Mouse (Mus musculus) G1E (cell line): ENCODE results near the gene Msx3. TPM values are rescaled to one million over a fixed set of nuclear protein-coding genes. Genes with fewer than 3 reads are reported as not detected.

ENCODE experiments used
- ATAC-seq: 2 replicates; pipeline ENCODE4 v1.8.0; 2016; ENCODE audit warnings: mild to moderate bottlenecking; ENCODE audit not compliant: insufficient number of reproducible peaks, poor library complexity, low FRiP score, severe bottlenecking; ENCODE audit errors: extremely low read depth
- DNase-seq: peaks from one replicate; pipeline ENCODE4 v3.0.0; 2012; ENCODE audit warnings: low spot score
- H3K27me3 ChIP-seq: 2 replicates; pipeline ENCODE4 v1.6.1; 2012; ENCODE audit warnings: mild to moderate bottlenecking, low read length, inconsistent platforms; ENCODE audit not compliant: insufficient read depth
- H3K36me3 ChIP-seq: replicated peaks from 2 replicates; pipeline ENCODE3; 2012; ENCODE audit warnings: mild to moderate bottlenecking, inconsistent platforms
- H3K4me1 ChIP-seq: 2 replicates; pipeline ENCODE4 v1.6.1; 2012; ENCODE audit warnings: low read depth, low read length, inconsistent platforms, mixed read lengths; ENCODE audit not compliant: insufficient read depth
- H3K4me3 ChIP-seq: 2 replicates; pipeline ENCODE4 v1.5.1; 2012; ENCODE audit warnings: low read depth, mild to moderate bottlenecking, inconsistent platforms, low read length, moderate library complexity, mixed read lengths
- H3K9me3 ChIP-seq: replicated peaks from 2 replicates; pipeline ENCODE4 v1.6.1; 2012; ENCODE audit warnings: inconsistent platforms
- CTCF ChIP-seq: IDR thresholded peaks from 2 replicates; pipeline ENCODE4 v1.5.1; 2012; ENCODE audit warnings: low read depth, low read length, inconsistent platforms, mixed read lengths
- GATA1 ChIP-seq: IDR thresholded peaks from 2 replicates; pipeline ENCODE4 v1.6.1; 2012; ENCODE audit warnings: borderline replicate concordance, low read length, inconsistent platforms, mixed read lengths
- GATA2 ChIP-seq: IDR thresholded peaks from 2 replicates; pipeline ENCODE4 v1.6.1; 2012; ENCODE audit warnings: low read depth, low read length, inconsistent platforms, borderline replicate concordance
- POLR2AphosphoS5 ChIP-seq: IDR thresholded peaks from 2 replicates; pipeline ENCODE4 v1.6.1; 2012; ENCODE audit warnings: low read depth, low read length, inconsistent platforms; ENCODE audit not compliant: insufficient replicate concordance
- TAL1 ChIP-seq: conservative IDR thresholded peaks from 2 replicates; pipeline ENCODE4 v1.6.1; 2012; ENCODE audit warnings: low read depth, low read length, inconsistent platforms, mixed read lengths
- polyA plus RNA-seq: library from polyadenylated mRNA; stranded (reverse); fragments of >175 nt; gene quantifications from 2 replicates; pipeline ENCODE4 v1.2.3, GENCODE M21; 2012
- total RNA-seq, 2 experiments: library from RNA; stranded (forward) in 1 of 2; stranded (reverse) in 1 of 2; fragments of 200-1000 nt in 1 of 2; fragments of >200 nt in 1 of 2; fragmentation: Nextera tagmentation in 1 of 2; gene quantifications; 2 replicates each; pipeline ENCODE4 v1.2.3; 2014 to 2017

The Msx3 gene
- total and polyA plus RNA-seq, 3 experiments, result 0.11 TPM; not detected in 2

DNA sequence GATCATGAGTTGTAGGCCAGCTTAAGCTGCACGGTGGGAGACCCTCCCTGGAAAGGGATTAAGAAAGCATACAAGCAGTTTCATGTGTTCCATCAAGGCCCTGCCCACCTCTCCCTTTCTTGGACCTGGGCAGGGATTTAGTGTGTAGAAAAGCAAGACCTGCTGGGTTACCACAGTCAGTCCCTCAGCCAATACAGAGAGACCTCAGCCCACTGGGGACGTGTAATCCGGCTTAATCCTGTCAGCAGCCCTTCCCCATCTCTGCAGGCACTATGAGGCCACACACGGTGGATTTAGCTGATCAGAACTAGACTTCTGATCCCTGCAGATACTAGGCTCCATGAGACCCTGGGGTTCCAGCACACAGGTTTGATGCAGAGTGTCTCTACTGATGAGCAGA, 10.7 kb upstream of the Msx3 start:
- Histone ChIP-seq H3K27me3 (peaks cover 56% of the 10 kb centered on the region), H3K9me3 (no peaks in the 10 kb centered on the region), H3K4me3 (no peak overlapping the region), H3K36me3 (no peaks in the 10 kb centered on the region), H3K4me1 (no peaks in the 10 kb centered on the region)
- TF ChIP-seq POLR2AphosphoS5, result no peak
- no peak for TF ChIP-seq GATA1
- TF ChIP-seq GATA2, result no peak
- TF ChIP-seq TAL1, result no peak
- TF ChIP-seq CTCF, result no peak
- DNase-seq, result no peak
- no peak for ATAC-seq

DNA sequence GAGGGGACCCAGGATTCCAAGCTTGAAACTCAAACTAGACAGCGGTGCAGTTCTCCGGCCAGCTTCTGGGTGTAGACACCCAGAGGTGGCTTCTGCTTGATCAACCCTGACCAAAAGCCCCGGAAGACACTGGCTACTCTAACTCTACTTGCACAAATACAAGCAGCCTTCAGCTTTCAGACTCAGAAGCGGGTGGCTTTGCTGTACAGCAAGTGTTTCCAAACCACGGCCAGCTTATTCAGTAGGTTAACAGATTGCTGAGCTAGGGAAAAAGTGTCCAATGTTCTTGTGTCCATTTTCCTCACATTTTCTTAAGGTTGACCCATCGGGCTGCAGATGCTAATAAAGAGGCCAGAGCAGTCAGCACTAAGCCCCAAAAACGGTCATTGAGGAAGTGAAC, 9.6 kb upstream of the Msx3 start:
- H3K27me3 ChIP-seq, result peaks cover 54% of the 10 kb centered on the region
- H3K9me3 ChIP-seq, result no peaks in the 10 kb centered on the region
- H3K36me3 ChIP-seq, result no peaks in the 10 kb centered on the region
- no peaks in the 10 kb centered on the region for H3K4me1 ChIP-seq
- DNase-seq (no peak), ATAC-seq (no peak)
- TF ChIP-seq TAL1, result no peak
- TF ChIP-seq GATA2, result no peak
- no peak for TF ChIP-seq GATA1
- no peak for TF ChIP-seq CTCF
- TF ChIP-seq POLR2AphosphoS5, result no peak
- H3K4me3 ChIP-seq, result no peak overlapping the region

DNA sequence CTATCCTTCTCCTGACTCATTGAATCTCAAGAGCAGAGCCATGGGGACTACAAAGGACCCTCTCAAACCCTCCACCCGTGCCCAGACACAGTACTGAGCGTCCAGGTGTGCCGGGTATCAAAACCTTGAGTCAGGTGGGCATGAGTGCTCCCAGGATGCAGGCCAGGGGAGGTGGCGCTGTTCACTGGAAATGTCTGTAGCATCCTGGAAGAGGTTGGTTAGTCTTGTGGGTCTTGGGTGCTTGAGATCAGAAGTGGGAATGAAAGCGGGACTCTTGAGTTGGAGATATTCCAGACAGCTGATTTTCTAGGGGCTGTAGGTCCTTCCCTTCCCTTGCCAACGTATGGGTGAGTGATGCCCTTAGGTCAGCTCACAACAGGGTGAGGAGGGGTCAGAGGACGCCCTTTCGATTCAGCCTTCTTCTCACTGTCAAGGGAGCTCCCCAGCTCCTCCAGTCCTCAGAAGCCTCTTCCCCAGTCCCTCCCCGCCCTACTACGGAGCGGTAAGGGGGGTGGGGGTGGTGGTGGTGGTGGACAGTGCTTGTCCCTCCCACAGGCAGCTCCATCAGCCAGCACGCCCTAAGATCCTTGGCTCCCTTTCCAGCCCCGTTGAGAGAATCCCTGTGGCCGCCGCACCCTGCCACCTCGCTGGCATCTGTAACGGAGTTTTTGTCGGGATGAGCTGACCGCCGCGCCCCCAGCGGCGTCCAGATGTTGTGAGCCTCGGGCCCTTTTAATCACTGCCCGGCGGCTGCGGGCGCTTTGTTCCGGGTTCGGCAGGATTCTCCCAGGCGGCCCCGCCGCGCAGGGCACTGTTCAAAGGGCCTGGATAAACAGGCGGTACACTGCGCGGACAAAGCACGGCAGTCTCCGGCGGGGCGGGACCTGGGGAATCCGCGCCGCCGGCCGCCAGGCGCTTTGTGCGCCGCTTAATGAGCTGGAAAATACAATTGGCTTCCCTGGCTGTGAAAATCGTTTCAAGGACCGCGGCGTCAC, 8.8 kb upstream of the Msx3 start:
- Histone ChIP-seq H3K4me1 (no peaks in the 10 kb centered on the region), H3K9me3 (no peaks in the 10 kb centered on the region), H3K36me3 (no peaks in the 10 kb centered on the region), H3K27me3 (peaks cover 59% of the 10 kb centered on the region), H3K4me3 (no peak overlapping the region)
- DNase-seq (no peak), ATAC-seq (no peak)
- no peak for TF ChIP-seq POLR2AphosphoS5

DNA sequence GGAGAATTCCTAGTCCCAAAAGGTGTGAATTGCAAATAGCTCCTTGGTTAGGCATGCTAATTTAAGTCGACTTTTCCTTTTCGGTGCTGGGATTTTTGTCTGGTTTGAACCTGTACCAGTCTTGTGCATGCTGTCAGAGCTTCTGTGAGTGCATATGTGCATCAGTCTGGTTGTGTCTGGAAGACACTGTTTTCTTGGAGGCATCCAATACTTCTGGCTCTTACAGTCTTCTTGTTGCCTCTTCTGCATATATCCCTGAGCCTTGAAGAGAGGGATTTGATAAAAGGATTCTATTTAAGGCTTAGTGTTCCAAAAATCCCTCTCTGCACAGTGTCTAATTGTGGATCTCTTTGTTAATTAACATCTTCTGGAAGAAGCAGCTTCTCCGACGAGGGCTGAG, 5.2 kb upstream of the Msx3 start:
- ATAC-seq (no peak), DNase-seq (no peak)
- TF ChIP-seq GATA1 (no peak), POLR2AphosphoS5 (no peak)
- H3K4me3 ChIP-seq, result no peak overlapping the region
- H3K27me3 ChIP-seq, result peaks cover 42% of the 10 kb centered on the region
- no peaks in the 10 kb centered on the region for H3K36me3 ChIP-seq
- H3K9me3 ChIP-seq, result no peaks in the 10 kb centered on the region
- no peaks in the 10 kb centered on the region; the same call in 1 of the 2 replicates for H3K4me1 ChIP-seq

DNA sequence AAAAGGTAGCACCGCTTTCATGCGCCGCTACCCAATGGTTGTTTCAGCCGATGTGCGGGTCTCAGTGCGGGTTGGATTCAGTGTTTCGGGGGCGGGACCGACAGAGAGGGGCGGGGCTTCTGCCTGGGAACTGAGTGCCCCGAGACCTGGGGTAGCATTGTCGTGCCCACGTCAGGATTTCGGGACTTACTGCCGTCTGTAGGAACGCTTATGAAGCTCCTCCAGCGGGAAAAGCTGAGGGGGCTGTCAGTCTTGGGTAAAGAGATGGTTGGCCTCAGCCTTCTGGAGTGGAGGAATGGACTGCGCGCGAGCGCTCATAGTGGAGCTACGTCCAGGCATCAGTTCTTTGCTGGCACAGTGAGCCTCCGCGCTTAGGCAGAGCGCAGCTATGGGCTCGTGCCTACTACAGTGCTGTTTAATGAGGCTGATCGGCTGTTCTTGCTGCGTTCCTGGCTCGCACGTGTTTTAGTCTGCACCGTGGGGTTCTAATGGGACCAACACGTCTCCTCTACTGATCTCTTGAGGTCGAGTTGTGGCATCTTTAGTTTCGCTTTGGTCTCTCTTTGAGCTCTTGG, 313 bp upstream of the Msx3 start:
- DNase-seq (no peak), ATAC-seq (no peak)
- H3K9me3 ChIP-seq, result peaks cover 4% of the 10 kb centered on the region; the same call in 1 of the 2 replicates
- H3K27me3 ChIP-seq, result peaks cover 45% of the 10 kb centered on the region
- no peaks in the 10 kb centered on the region for H3K36me3 ChIP-seq
- TF ChIP-seq GATA1, result no peak
- TF ChIP-seq TAL1, result no peak
- no peak for TF ChIP-seq CTCF
- no peak for TF ChIP-seq POLR2AphosphoS5
- no peak for TF ChIP-seq GATA2
- H3K4me3 ChIP-seq, result no peak overlapping the region; the same call in 1 of the 2 replicates
- no peaks in the 10 kb centered on the region; the same call in 1 of the 2 replicates for H3K4me1 ChIP-seq

DNA sequence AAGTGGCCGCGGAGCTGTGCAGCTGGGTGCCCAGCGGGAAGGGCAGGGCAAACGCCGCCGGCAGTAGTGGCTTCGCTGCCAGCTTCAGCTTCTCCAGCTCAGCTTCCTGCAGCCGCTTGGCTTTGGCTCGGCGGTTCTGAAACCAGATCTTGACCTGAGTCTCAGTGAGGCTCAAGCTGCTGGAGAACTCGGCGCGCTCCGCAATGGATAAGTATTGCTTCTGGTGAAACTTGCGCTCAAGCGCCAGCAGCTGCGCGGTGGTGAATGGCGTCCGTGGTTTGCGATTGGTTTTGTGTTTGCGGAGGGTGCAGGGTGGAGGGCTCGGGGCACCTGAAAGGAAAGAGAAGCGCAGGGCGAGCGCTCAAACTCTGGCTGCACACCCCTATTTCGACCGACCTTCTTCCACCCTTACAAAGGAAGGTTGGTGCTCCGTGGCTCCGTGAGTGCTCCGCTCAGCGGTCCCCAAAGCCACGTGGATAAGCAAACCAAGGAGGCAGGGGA, 1.0 kb downstream of the Msx3 start:
- TF ChIP-seq CTCF (no peak), GATA1 (no peak), GATA2 (no peak), TAL1 (no peak)
- H3K4me3 ChIP-seq, result no peak overlapping the region
- H3K27me3 ChIP-seq, result peaks cover 42% of the 10 kb centered on the region
- ATAC-seq (no peak), DNase-seq (no peak)
- peaks cover under 1% of the 10 kb centered on the region; the same call in 1 of the 2 replicates for H3K4me1 ChIP-seq
- peaks cover 4% of the 10 kb centered on the region; the same call in 1 of the 2 replicates for H3K9me3 ChIP-seq
- H3K36me3 ChIP-seq, result no peaks in the 10 kb centered on the region

DNA sequence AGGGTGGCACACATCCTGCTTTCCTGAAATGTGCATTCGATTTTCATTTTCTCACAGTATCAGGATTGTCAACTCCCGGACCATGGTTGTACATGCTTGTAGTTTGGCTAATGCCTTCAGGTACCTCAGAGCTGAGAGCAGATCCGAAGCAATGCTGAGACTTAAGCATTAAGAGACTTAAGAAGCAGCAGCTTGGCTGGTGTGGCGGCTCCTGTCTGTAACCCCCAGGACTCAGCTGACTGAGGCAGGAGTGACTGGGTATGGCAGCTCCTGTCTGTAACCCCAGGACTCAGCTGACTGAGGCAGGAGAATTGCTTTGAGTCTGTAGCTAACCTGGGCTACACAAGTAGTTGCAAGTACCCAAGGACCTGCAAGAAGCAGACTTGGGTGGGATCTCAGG, 3.3 kb downstream of the Msx3 start:
- H3K4me1 ChIP-seq, result peaks cover 6% of the 10 kb centered on the region; the same call in 1 of the 2 replicates
- H3K4me3 ChIP-seq, result no peak overlapping the region
- no peak for TF ChIP-seq GATA2
- TF ChIP-seq GATA1, result no peak
- TF ChIP-seq POLR2AphosphoS5, result no peak
- no peak for TF ChIP-seq CTCF
- TF ChIP-seq TAL1, result no peak
- no peak for ATAC-seq
- peaks cover 4% of the 10 kb centered on the region; the same call in 1 of the 2 replicates for H3K9me3 ChIP-seq
- DNase-seq, result no peak
- peaks cover 41% of the 10 kb centered on the region for H3K27me3 ChIP-seq
- peaks cover 7% of the 10 kb centered on the region for H3K36me3 ChIP-seq
